Mouse (Mus musculus) mature B cell (primary cell): ENCODE measurements around the gene Jdp2.

Experiments used
- in situ Hi-C: fragments of 300-500 bp; cut with MboI; formaldehyde crosslinking; loops from 2 replicates; pipeline ENCODE4 v1.14.3; 2019

Gene Jdp2

DNA sequence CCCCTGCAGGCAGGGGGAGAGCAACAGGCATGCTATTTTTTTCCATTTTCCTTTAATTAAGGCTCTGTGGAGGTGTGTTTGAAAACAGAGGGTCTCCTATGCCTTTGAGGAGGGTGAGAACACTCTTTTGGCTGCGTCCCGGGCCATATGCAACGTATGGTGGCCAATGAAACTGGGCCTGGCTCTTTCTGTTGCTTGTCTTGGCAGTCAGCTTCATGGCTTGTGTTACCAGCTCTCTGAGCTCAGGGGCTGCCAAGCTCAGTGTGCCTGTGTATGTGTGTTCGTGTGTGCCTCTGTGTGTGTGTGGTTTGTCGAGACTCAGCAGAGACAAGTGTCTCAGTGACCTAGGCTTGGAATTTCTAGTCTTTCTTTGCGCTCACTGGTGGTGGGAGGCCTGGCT is 2.7 kb downstream of the Jdp2 start:
- in situ Hi-C loops = no loop called here

DNA sequence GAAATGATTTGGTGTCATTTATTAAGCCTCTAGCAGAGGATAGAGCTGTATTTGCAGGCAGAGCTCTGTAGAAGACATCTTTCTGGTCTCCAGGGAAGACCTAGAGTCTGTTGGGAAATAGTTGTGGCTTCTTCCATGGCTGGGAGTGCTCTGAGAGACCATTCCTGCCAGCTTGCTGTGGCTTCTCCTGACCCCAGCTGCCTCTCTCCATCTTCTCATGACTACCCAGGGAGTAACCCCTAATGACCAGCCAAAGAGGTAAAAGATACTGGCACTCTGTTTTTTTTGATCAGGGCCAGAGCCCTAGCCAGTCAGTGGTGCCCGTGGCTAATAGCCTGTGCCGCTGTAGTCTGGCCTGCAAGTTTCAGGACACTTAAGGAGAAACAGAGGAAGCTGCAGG is 3.3 kb downstream of the Jdp2 start:
- in situ Hi-C loops = no loop called here

DNA sequence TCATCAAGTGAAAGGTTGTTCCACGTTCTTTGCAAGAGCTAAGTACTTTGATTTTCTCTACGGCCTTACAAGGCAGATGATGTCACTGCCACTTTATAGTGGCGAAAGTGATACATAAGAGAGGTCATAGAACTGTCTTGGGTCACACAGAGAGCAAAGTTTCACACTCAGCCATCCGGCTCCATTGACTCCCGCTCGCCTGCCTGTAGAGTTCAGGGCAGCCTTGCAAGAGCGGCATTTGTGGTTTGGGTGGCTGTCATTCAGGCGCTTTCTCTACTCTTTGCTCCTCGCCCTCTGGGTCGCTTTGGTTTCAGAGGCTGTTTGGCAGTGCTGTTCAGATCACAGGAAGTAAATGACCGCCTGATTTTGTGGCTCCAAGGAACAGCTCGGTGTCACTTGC is 4.0 kb downstream of the Jdp2 start:
- in situ Hi-C loops = no loop called here

DNA sequence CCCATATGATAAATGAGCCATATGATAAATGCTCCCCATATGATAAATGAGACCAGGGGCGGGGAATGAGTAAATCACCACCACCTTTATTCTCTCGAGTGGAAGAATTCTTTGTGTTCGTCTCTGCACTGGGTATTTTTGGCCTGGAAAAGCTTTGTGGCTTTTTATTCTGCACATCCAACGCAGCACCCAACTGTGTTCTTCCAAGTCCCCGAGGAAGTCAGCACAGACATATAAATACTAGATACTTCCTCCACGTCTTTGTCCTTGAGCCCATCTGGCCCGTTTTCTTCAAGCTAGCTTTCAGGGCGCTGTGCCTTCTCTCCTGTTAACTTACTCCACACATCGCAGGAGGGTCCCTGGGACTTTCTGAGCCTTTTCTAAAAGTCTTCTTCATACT is 4.9 kb downstream of the Jdp2 start:
- in situ Hi-C loops = no loop called here

DNA sequence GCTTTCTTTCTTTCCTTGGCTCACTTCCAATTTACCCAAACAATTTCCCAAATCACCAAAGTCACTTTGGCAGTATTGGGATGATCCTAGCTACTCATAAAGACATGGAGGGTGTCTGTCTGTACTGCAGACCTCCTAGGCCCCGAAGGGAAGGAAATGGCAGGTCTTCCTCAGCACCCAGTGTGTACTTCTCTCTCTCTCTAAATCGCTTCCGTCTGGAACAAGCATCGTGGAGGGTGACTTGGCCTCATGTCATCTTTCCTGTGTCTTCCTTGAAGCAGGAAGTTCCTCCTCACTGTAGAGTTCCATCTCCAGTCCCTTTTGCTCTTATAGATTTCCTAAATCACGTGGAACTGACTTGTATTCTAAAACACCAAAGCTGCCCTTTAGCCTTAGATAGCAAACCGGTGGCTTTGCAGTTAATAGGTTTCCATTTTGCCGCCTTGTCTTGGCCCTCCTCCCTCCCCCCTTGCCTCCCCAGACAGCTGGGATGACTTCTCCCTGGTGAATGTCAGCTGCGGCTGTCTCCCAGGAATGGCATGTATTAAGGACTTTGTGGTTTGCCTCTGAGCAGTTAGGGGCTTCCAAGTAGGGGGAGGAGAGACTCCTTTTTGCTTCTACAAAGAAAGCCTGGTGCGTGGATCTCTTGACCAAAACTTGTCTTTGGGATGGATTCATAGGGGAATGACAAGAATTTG is 5.6 kb downstream of the Jdp2 start:
- in situ Hi-C loops = no loop called here

DNA sequence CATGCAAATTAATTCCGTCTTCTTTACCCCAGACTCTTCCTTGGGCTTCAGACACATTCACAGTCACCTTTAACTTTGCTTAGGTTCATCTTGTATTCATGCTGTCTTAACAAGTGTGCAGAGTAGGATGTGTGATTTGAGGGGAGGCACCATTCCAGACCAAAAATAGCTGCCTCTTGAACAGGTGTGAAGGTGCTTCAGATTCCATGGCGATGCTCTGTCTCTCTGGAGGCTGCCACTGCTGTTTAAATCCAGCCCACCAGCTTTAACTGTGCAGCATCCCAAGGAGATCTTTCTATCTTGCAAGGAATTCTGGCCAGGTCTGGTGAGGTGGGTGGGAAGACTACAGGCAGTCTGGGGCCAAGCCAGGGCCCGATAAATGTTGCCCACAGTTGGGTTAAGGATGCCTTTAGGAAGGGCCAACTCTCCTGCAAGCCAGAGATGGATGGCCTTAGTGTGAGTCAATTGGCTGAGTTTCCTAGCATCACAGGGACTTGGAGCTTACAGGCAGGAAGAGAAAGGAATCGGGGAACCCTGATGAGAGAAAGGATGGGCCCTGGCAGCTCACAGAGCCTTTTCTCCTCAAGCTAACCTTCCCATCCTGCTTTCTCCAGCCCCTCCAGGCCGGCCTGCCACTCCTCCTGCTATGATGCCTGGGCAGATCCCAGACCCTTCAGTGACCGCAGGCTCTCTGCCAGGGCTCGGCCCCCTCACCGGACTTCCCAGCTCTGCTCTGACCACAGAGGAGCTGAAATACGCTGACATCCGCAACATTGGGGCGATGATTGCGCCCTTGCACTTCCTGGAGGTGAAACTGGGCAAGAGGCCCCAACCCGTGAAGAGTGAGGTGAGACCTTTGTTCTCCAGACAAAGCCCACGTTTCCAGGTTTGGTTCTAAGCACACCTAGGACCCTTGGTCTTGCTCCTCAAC is 9.0 kb downstream of the Jdp2 start:
- in situ Hi-C loops = no loop called here

DNA sequence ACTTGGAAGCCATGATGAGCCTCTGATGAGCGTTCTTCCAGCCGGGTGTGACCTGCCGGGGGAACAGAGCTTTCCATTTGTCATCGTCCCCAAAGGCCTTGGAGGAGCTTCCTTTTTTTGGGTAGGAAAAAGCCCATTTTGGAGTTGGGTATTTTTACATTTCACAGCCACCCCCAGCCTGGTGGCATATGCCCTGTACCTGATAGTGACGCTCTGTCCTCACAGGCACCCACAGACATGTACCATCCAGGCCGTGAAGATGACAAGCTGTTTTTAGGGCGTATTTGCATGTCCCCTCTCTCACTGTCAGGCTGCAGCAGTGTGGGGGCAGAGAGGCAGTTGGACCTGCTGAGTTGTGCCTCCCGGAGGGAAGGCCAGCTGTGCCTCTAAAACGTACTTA is 11.3 kb downstream of the Jdp2 start:
- in situ Hi-C loops = no loop called here

DNA sequence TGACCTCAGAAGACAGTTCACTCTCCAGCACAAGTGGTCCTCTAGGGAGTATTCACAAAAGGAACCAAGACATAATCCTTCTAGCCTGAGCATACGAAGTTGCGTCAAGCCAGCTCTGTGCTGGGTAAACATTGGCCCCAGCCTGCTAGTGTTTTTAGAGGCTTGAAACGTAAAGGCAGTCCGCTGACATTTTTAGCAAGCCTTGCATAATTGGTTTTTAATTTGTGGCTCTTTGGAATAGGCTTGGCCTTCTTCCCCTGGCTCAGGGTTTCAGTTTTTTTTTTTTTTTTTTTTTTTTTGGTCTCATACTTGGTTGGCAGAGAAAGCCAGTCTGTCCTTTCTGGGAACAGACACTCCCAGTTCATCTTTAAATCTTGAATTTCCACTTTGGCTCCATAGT is 15.3 kb downstream of the Jdp2 start:
- in situ Hi-C loops = no loop called here

DNA sequence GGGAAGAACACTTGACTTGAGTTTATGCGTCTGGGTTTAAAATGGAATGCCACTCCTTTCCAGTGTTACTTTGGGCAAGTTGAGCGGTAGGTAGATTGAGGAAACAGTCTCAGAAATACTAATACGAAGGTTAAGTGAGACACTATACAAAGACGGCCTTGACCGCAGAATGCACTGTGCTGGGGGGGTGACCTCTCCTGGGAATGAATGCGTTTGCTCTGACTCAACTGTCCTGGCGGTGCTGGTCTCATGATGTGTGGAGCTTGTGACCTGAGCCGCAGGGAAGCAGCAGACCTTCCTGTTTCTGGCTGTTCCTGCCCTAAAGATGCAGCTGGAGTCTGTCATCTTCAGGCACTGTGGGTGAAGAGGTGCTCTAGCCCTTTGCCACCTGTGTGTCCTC is 16.7 kb downstream of the Jdp2 start:
- in situ Hi-C loops = no loop called here

DNA sequence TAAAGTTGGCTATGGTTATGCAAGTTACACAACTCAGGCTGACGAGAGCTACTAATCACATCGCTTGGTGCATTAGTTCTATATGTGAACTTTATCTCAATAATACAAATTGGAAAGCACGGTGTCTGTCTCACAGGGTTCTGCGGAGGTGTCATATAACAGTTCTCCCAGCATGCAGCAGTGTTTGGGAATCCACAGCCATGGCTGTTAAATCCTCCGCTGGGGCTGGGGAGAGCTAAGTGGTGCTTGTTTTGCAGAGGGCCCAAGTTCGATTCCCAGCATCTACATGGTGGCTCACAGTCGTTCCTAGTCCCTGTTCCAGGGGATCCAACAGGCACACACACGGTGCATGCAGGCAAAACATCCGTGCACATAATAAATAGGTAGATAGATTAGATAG is 19.1 kb downstream of the Jdp2 start:
- in situ Hi-C loops = no loop called here

DNA sequence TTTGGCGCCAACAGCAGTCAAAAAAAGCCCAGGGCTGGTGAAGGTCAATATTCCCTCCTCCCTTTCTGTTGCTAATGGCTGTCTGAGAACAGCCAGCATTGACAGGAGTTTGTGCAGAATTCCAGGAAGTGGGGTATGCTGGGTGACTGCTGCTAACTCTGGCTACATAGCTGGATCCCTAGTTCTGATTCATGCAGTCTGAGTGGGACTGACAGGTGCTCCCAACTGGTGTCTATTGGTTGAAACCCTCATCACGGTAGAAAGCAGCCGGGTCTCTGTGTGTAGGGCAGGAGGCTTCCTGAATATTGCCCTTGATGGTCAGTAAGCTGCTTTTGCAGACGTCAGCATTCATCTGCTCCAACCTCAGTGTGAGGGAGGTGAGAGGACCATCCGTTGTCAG is 19.6 kb downstream of the Jdp2 start:
- in situ Hi-C loops = no loop called here

DNA sequence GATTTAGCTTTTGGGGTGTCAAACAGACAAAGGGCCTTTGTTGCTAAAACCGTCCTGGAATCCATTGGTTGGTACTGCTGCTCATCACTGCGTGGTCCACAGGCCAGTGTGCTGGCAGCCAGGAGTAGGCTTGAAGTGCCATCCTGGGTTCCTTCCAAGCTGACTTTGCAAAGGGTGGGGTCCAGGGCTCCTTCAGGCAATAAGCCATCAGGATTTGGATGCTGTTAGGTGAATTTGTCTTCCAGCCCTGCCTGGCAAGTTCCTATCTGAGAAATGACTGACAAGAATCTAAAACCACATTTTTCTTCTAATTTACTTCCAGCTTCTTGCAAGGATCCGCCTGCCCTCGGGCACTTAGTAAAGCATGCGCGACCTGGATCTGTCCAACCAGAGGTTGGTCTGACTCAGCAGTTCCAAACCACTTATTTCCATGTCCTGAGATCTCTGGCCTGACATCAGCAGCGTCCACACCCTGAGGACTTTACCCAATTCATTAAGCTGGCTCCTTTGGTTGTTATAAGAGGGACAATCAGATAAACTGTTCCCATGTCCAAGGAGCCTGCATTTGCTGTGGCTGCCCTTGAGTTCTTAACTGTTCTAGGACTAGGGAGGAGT is 20.6 kb downstream of the Jdp2 start:
- in situ Hi-C loops = no loop called here

DNA sequence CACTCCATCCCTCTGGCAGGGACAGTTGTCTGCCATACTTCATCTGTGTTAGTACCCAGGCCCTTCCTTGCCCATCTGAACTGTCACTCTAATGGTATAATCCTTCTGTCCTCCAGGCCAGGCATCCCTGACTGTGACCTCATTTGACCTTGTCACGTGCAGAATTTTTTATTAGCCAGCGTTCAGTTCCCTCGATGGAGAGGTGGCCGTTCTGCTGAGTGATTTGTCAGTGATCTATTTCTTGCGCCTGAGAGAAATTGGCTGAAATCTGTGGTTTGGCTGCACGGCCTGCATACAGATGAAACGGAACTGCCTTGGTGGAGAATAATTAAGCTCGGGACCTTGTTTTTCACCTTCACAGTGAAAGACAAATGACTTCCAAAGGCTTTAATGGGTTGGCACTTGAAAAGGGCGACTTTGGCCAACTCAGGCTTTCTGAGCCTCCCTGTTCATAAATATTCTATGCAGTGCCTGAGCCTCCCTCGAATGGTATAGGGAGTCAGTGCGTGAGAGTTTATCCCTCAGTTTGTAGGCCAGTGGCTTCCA is 21.1 kb downstream of the Jdp2 start:
- in situ Hi-C loops = no loop called here

DNA sequence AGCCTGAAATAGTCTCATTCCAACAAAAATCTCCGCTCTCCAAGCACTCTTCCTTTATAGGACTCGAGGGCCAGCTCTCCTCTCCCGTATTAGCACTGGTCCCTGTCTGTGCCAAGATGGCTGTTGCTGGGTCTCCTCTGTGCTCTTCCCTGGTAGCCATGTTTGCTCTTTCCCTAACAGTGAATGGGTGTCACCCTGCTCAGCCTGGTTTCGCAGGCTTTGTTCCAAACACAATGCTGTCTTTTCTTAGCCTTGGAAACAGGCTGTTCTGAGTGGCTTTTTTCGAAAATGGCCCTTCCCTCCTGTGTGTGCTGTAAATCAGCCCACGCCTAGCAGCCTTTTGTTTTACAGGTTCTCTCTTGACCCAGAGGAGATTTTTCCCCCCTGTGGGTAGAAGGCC is 22.2 kb downstream of the Jdp2 start:
- in situ Hi-C loops = no loop called here

DNA sequence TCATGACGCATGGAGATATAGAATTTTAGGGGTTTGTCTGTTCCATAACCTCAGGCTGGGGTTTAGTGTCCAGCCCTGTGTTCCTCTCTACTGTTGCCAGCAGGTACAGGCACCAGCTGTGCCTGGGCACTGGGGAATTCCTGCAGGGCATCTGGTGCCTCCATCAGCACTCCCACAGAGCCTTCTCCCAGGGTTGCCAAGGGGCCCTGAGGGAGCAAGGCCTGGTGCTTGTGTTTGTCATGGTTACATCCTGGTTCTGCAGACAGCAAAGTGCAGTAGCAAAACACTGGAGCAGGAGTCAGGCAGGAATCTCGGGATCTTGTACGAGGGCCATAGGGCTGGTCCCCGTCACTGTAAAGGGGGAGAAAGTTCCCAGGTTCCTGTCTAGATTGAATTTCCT is 22.8 kb downstream of the Jdp2 start:
- in situ Hi-C loops = no loop called here

DNA sequence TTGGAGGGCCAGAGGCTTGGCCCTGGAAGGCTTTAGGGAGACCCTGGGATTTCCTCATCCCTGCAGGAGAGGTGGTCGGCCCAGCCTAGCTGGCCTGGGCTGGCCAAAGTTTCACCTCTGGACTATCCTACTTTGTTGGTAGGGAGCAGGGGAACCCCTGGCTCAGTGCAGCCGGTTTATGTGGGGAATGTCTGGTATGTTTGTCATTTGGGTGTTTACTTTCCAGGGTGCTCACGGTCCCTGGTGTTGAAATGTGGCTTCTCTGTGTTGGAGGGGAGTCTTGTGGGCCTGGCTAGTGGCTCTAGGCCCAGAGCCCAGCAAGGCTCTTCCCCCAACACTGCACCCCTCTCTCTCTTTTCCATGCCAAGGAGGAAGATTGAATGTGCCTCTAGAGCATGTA is 24.9 kb downstream of the Jdp2 start:
- in situ Hi-C loops = no loop called here

DNA sequence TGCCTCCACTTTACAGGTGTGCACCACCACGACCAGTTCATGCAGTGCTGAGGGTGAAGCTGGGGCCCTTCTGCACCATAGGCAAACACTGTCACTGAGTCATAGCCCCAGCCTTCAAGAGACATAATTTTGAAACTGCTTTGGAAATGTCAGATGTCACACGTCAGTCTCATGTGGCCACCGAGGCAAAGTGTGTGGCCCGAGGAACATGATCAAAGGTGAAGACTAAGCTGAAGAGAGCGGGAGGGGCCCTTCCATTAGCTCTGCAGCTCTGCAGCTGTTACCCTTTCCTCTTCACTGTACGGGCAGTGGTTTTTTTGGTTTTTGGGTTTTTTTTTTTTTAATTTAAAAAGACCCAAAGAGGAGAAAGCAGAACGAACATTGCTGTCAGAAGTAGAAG is 25.8 kb downstream of the Jdp2 start:
- in situ Hi-C loops = no loop called here

DNA sequence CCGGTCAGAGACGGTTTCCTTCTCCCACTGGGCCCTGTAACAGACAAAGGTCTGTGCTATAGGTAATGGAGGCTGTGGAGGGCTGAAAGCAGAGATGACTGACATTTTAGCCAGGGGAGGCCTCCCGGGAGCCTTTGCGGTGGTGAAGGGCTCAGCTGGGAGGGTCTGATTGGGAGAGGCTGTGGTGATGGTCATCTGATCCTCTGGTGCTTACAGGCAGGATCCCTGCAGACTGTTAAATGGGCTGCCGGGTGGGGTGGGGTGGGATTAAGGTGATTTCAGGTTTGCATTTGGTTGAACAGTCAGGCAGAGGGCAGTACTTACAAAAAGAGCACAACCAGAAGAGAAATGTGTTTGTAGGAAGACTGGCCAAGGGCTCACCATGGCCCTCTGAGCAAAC is 27.0 kb downstream of the Jdp2 start:
- in situ Hi-C loops = no loop called here

DNA sequence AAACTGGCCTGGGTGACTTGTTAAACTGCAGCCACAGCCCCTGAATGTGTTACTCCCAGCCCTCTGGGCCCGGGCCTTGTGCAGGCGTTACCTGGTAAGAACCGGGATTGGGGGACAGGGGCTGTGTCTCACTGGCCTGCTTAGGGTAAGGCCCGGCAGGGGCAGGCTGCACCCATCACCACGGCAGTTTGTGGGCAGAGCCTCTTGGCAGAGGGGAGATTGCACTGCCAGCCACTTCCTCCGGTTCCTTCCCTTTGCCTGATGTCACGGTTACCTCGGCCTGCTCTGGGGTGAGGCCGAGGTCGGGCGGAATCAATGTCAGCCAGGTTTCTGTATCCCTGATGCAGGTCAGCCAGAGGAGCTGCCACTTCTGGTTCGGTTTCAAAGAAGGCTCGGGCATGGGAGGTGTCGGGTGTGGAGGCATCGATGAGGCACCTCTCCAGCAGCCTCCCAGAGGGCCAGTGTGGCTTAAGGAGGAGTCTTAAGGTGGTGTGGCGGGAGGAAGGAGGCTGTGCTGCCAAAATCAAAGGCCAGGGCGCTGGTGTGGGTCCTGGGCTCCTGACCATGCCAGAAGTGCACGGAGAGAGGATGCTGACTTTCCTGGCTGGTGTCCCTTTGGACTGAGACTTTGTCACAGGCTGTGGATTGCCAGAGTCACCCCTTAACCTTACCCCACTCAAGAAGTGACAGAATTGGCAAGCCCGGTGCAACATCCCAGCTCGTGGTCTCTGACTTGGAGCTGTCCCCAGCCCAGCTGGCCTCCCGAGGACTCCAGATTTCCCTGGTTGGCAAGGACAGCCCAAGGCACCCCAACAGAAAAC is 31.0 kb downstream of the Jdp2 start:
- in situ Hi-C loops = no loop called here

DNA sequence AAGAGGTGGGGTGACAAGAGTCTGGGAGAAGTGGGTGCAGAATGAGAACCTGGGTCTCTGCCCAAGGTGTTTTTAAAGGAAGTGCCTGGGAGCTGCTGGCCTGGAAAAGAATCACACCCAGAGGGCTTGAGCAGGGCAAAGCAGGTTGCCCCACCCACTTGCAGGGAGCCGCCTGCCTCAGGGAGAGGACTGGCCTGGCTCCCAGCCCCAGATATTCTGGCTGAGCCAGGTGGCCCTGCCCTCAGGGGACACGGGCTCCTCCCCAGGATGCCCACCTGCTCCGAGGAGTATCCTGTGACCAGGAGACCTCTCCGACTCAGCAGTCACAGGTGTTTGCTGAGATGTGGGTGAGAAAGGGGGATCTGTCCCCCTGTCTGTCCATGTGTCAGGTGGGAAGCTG is 32.4 kb downstream of the Jdp2 start:
- in situ Hi-C loops = no loop called here

DNA sequence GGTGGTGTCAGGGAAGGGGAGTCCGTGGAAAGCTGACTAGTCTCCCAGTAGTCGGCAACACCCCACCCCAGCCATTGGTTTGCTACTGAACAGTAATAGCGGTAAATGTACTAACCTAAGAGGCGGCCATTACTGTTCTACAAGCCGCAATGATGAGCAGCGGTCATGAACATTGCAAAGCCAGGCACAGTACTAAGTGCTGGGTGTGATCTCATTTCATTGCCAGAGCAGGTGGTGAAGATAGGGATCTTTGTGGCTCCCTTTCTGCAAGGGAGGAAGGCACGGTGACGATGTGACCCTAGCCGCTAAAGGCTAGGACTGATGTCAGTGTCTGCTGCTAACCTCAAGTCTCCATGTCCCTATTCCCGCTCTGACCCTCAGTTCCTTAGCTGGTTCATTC is 33.5 kb downstream of the Jdp2 start:
- in situ Hi-C loops = no loop called here

DNA sequence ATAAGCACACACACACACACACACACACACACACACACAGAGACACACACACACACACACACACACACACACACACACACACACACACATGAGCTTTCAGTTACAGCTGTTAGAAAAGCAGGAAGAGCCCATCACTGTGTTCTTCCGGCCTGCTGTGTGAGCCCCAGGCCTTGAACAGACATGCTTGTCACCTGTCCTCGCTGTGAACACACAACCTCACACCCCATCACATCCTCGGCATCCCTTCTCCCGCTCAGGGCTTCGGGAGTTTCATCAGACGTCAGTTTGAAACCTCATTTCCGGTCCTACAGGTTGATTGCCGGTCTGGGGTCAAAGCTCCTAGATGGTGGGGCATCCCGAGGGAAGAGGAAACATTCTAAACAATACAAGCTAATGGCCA is 39.1 kb downstream of the Jdp2 start:
- in situ Hi-C loops = no loop called here
